Mouse (Mus musculus) heart, embryonic 16.5 days (tissue): ENCODE data around the gene Ankrd52. TPM values are rescaled to one million over a fixed set of nuclear protein-coding genes. Genes with fewer than 3 reads are reported as not detected.

Source experiments
- ATAC-seq: fragments of 200-750 bp; cut with Nextera tagmentation; replicated peaks from 2 replicates; pipeline ENCODE4 v1.8.0; 2017; ENCODE audit warnings: moderate number of reproducible peaks; ENCODE audit not compliant: insufficient read depth, low FRiP score; ENCODE audit errors: extremely low read depth
- H3K27ac ChIP-seq: fragments of 300-500 bp; sonication (generic); 2 replicates; pipeline ENCODE4 v1.5.1; 2014; ENCODE audit warnings: mild to moderate bottlenecking, low read length, control low read depth, moderate library complexity
- H3K27me3 ChIP-seq: fragments of 300-500 bp; sonication (generic); 2 replicates; pipeline ENCODE4 v1.6.1; 2014; ENCODE audit warnings: low read length, mixed read lengths; ENCODE audit not compliant: control insufficient read depth, insufficient read depth
- H3K36me3 ChIP-seq: fragments of 300-500 bp; sonication (generic); 2 replicates; pipeline ENCODE4 v1.6.1; 2014; ENCODE audit not compliant: control insufficient read depth, insufficient read depth
- H3K4me1 ChIP-seq: fragments of 300-500 bp; sonication (generic); 2 replicates; pipeline ENCODE4 v1.6.1; 2014; ENCODE audit warnings: low read length, mixed read lengths; ENCODE audit not compliant: control insufficient read depth, insufficient read depth
- H3K4me2 ChIP-seq: fragments of 300-500 bp; sonication (generic); 2 replicates; pipeline ENCODE4 v1.6.1; 2014; ENCODE audit warnings: low read depth, mild to moderate bottlenecking, control low read depth, low read length
- H3K4me3 ChIP-seq: fragments of 300-500 bp; sonication (generic); 2 replicates; pipeline ENCODE4 v1.5.1; 2014; ENCODE audit warnings: mild to moderate bottlenecking, control low read depth, low read length
- H3K9ac ChIP-seq: fragments of 300-500 bp; sonication (generic); 2 replicates; pipeline ENCODE4 v1.6.1; 2014; ENCODE audit warnings: low read length, control low read depth
- H3K9me3 ChIP-seq: fragments of 300-500 bp; sonication (generic); replicated peaks from 2 replicates; pipeline ENCODE4 v1.6.1; 2016; ENCODE audit warnings: low read length; ENCODE audit not compliant: control insufficient read depth
- WGBS: fragments of 180-500 bp; shearing (Covaris S2); extraction: QIAGEN DNeasy Blood & Tissue Kit; methylation state at CpG from one replicate; pipeline ENCODE4 v1.1.7; 2014; 5-methylcytosine and 5-hydroxymethylcytosine counted together
- polyA plus RNA-seq: library from polyadenylated mRNA; unstranded; fragments of >200 nt; fragmentation: Nextera tagmentation; extraction: Ambion mirVana; gene quantifications from 2 replicates; pipeline ENCODE4 v1.2.1, GENCODE M21; 2015

Ankrd52 gene
- polyA plus RNA-seq, 1 experiment from 2014 or later = 8.1 TPM

DNA sequence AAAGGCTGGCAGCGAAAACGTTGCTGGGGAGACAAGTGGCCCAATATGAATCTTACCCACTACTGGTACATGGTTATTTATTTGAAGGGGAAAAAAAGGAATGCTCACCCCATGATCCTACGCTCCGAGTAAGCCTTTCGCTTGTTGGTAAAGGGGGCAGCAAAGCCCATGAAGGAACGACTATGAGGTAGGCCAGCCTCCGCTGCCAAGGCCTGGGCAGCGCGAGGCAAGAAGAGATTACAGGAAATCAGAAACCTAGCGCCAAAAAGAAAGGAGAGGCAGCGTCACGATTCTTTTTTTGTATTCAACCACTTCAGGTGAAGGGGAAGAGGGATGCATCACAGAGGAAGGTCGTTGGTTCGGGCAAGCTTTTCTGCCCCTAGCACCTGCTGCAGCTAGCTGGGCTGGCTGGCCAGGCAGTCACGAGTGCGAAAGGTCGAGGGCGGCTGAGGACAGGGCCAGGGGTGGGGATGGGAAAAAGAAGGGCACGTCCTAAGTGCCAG lies 9.0 kb upstream of the Ankrd52 start:
- Histone ChIP-seq H3K27me3 (no peaks in the 10 kb centered on the region), H3K9me3 (no peaks in the 10 kb centered on the region), H3K9ac (peak overlapping the region; percentile 85), H3K36me3 (peaks cover 14% of the 10 kb centered on the region; the same call in 1 of the 2 replicates), H3K27ac (peak overlapping the region; percentile 95), H3K4me1 (peaks cover 16% of the 10 kb centered on the region), H3K4me2 (peak overlapping the region; percentile 97), H3K4me3 (peak overlapping the region; percentile 85)
- WGBS = 14% methylated on average over 19 of the region's 19 CpGs
- ATAC-seq = no peak

DNA sequence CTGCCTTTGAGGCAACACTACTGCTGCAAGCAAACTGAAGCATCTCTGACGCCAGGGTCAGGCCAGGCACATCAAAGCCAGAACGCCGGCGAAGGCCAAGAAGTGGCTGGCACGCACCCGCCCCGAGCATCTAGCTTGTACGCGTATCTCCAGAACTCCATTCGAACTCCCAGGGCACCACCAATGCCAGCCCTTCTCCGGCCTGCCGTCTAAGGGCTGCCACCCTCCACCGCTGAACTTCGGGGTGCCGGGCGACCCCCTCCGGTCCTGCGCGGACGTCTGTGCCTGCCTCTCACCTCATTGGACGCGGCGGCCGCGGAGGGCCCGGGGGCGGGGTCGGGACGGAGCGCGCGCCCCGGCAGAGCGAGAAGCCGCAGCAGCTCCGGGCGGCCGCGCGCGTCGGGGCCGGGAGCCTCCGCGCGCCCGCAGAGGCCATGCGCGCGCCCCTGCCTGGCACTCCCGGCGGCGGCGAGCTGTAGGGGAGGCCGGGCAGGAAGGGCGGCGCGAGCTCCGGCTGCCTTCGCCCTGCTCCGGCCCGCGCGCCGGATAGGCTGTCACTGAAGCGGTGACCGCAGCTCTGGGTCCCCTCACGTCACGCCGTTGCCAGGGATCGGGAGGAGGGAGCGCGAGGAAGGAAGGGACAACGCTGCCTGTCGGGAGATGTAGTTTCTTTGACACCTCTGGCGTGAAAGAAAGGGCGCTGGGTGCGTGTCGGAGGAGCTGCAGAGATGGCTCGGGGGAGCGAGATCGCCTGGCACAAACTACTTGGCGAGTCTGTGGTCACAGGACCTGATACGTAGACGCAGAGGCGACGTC lies 8.3 kb upstream of the Ankrd52 start, which contains the start of gene Coq10a:
TSS of gene Coq10a (minus strand) at position 596 of the 816 bp plus-strand sequence.
- peak within 1 kb of the TSS; percentile 97 for H3K4me2 ChIP-seq
- under 1% methylated on average over 78 of the region's 87 CpGs for WGBS
- peaks cover 8% of the 10 kb centered on the region; the same call in 1 of the 2 replicates for H3K36me3 ChIP-seq
- no peaks in the 10 kb centered on the region for H3K9me3 ChIP-seq
- no peaks in the 10 kb centered on the region for H3K27me3 ChIP-seq
- peak; percentile 91 for ATAC-seq
- peak within 1 kb of the TSS; percentile 85 for H3K4me3 ChIP-seq
- peak within 1 kb of the TSS; percentile 95 for H3K27ac ChIP-seq
- H3K4me1 ChIP-seq = peaks cover 18% of the 10 kb centered on the region
- peak within 1 kb of the TSS; percentile 85 for H3K9ac ChIP-seq

DNA sequence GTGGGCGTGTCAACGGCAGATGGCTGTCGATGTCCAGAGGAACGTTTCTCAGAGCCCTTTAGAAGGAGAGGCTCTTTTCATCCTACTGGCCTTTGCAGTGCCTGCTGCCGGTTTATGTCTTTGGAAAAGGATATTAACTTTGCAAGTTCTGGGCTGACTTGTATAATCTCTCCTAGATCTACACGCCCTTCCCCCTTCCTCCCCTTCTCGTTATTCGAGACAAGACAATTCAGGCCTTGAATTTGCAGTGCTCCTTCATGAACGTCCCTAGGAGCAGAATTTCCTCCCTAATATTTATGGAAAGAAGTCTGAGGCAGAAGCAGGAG lies 7.7 kb upstream of the Ankrd52 start:
- H3K27ac ChIP-seq = peak overlapping the region; percentile 95
- peaks cover under 1% of the 10 kb centered on the region for H3K9me3 ChIP-seq
- H3K4me2 ChIP-seq = peak overlapping the region; percentile 97
- no peak for ATAC-seq
- peaks cover 18% of the 10 kb centered on the region for H3K4me1 ChIP-seq
- H3K9ac ChIP-seq = peak overlapping the region; percentile 85
- H3K27me3 ChIP-seq = no peaks in the 10 kb centered on the region
- H3K36me3 ChIP-seq = peaks cover 5% of the 10 kb centered on the region; the same call in 1 of the 2 replicates
- peak overlapping the region; percentile 85 for H3K4me3 ChIP-seq
- 6% methylated on average over 9 of the region's 9 CpGs for WGBS

DNA sequence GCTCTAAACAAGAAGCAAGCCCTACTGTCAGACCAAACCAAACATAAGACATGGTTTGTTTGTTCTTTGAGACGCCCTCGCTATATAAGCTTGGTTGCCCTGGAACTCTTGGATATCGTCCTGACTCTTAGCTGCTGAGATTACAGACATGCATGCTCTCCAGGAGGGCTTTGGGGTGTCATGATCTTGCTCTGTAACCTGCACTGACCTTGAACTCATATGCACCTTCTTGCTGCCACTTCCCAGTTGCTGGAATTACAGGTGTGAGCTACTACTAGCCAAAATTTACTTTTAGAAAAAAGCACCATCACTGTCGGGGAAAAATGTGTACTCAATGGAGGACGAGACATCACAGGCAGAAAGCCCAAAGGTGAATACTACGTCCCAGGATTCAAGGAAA lies 7.3 kb upstream of the Ankrd52 start:
- Histone ChIP-seq H3K4me2 (peak overlapping the region; percentile 97), H3K9me3 (peaks cover 4% of the 10 kb centered on the region), H3K4me3 (peak overlapping the region; percentile 85), H3K4me1 (peaks cover 18% of the 10 kb centered on the region), H3K9ac (peak overlapping the region; percentile 85), H3K27ac (peak overlapping the region; percentile 95), H3K36me3 (peaks cover 4% of the 10 kb centered on the region; the same call in 1 of the 2 replicates), H3K27me3 (no peaks in the 10 kb centered on the region)
- WGBS = 78% methylated on average over 6 of the region's 6 CpGs
- no peak for ATAC-seq

- Histone ChIP-seq H3K36me3 (peaks cover 1% of the 10 kb centered on the region; the same call in 1 of the 2 replicates), H3K4me2 (no peak overlapping the region), H3K27me3 (no peaks in the 10 kb centered on the region), H3K9ac (no peak overlapping the region), H3K9me3 (peaks cover 4% of the 10 kb centered on the region), H3K4me3 (no peak overlapping the region), H3K4me1 (peaks cover 18% of the 10 kb centered on the region), H3K27ac (no peak overlapping the region)
- ATAC-seq = no peak
- WGBS = 67% methylated on average over 5 of the region's 6 CpGs
Measured at GRCm38 (mm10) chr10:128370021-128370420, 6.9 kb upstream of the Ankrd52 start.

GRCm38 (mm10) chr10:128370601-128371000 lies 6.3 kb upstream of the Ankrd52 start:
- H3K4me3 ChIP-seq = no peak overlapping the region
- peaks cover 18% of the 10 kb centered on the region for H3K4me1 ChIP-seq
- WGBS = 60% methylated on average over 4 of the region's 4 CpGs
- H3K27ac ChIP-seq = no peak overlapping the region
- no peaks in the 10 kb centered on the region for H3K27me3 ChIP-seq
- no peak overlapping the region for H3K9ac ChIP-seq
- peaks cover 4% of the 10 kb centered on the region for H3K9me3 ChIP-seq
- H3K36me3 ChIP-seq = no peaks in the 10 kb centered on the region
- H3K4me2 ChIP-seq = no peak overlapping the region
- ATAC-seq = no peak

DNA sequence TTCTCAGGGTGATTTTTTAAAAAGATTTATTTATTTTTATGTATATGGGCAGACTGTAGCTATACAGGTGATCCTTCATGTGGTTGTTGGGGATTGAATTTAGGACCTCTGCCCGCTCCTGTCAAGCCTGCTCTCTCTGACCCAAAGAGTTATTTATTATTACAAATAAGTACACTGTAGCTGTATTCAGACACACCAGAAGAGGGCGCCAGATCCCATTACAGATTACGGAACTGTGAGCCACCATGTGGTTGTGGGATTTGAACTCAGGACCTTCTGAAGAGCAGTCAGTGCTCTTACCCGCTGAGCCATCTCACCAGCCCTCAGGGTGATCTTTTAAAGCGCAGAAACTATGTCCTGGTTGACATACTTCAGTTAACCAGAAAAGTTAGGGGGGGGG lies 4.8 kb upstream of the Ankrd52 start:
- Histone ChIP-seq H3K9me3 (peaks cover 4% of the 10 kb centered on the region), H3K4me3 (no peak overlapping the region), H3K4me1 (peaks cover 23% of the 10 kb centered on the region), H3K27me3 (no peaks in the 10 kb centered on the region), H3K27ac (no peak overlapping the region), H3K4me2 (no peak overlapping the region), H3K9ac (no peak overlapping the region), H3K36me3 (no peaks in the 10 kb centered on the region)
- ATAC-seq = no peak
- WGBS = 82% methylated on average over 5 of the region's 5 CpGs

DNA sequence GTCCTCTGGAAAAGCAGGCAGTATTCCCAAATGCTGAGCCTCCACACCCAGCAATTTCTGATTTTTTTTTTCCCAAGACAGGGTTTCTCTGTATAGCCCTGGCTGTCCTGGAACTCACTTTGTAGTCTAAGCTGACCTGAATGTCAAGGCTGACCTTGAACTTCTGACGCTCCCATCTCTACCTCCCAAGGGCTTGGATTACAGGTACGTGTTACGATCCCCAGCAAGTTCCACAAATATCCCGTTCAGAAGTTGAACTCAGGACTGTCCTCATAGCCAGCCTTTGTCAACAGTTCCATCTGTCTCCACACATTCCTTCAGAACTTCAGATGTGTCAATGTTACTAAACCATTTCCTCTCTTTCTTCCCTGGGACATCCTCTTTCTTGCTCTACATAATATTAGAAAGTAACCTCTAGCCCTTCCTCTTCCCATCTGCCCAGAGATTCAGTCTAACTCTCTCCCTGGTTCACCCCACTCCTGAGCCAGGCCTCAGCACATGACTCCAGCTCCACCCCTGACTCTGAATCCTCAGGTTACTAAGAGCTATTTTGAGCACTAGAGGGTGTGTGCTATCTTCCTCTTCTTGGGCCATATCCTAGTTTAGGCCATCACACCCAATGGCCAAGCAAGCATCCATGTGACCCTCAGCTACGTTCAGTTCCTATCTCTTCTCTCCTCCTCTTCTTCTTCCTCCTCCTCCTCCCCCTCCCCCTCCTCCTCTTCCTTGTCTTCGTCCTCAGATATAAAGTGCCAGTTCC lies 3.7 kb upstream of the Ankrd52 start:
- H3K9me3 ChIP-seq = peaks cover 4% of the 10 kb centered on the region
- peaks cover 18% of the 10 kb centered on the region for H3K4me1 ChIP-seq
- no peaks in the 10 kb centered on the region for H3K36me3 ChIP-seq
- H3K27me3 ChIP-seq = no peaks in the 10 kb centered on the region
- no peak overlapping the region for H3K4me2 ChIP-seq
- H3K4me3 ChIP-seq = no peak overlapping the region
- no peak for ATAC-seq
- no peak overlapping the region for H3K9ac ChIP-seq
- peak overlapping the region; percentile 53 for H3K27ac ChIP-seq
- WGBS = 47% methylated on average over 6 of the region's 6 CpGs

DNA sequence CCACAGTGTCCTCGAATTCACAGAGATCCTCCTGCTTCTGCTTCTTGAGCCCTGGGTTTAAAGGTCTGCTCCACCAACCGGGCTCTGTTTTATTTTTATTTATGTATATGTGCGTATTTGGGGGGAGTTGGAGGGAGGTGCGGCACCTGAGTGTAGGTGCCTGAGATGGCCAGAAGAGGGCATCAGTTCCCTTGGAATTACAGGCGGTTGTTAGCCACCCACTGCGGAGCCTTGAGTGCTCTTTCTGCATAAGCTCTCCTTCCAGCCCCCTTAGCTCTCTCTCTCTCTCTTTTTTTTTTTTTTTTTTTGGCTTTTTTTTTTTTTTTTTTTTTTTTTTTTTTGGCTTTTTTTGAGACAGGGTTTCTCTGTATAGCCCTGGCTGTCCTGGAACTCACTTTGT lies 2.5 kb upstream of the Ankrd52 start:
- H3K9ac ChIP-seq = no peak overlapping the region
- no peak for ATAC-seq
- H3K9me3 ChIP-seq = peaks cover 4% of the 10 kb centered on the region
- H3K27me3 ChIP-seq = no peaks in the 10 kb centered on the region
- no peak overlapping the region for H3K4me3 ChIP-seq
- no peak overlapping the region for H3K4me2 ChIP-seq
- 80% methylated on average over 6 of the region's 6 CpGs for WGBS
- H3K36me3 ChIP-seq = peaks cover 6% of the 10 kb centered on the region; the same call in 1 of the 2 replicates
- H3K4me1 ChIP-seq = peaks cover 21% of the 10 kb centered on the region
- no peak overlapping the region for H3K27ac ChIP-seq
